Mouse (Mus musculus) MEL (cell line): ENCODE data around the gene Sept5.

Experiments used
- BHLHE40 ChIP-seq: IDR thresholded peaks from 2 replicates; pipeline ENCODE4 v1.6.1; 2012; ENCODE audit warnings: low read depth, mild to moderate bottlenecking, inconsistent platforms, low read length, improper control_type of control experiment, borderline replicate concordance
- CTCF ChIP-seq, 3 experiments: IDR thresholded peaks in 2 of 3; conservative IDR thresholded peaks in 1 of 3; 2 replicates each; pipeline ENCODE4 v1.5.1; 2011 to 2012; ENCODE audit warnings: low read length in 3 of 3, low read depth in 2 of 3, mild to moderate bottlenecking in 2 of 3, improper control_type of control experiment in 1 of 3, inconsistent platforms in 1 of 3, mixed read lengths in 1 of 3, moderate library complexity in 1 of 3; ENCODE audit not compliant: control insufficient read depth in 1 of 3, insufficient read depth in 1 of 3, poor library complexity in 1 of 3, severe bottlenecking in 1 of 3
- EP300 ChIP-seq, 2 experiments: IDR thresholded peaks; 2 replicates each; pipeline ENCODE4 v1.6.1; 2011; ENCODE audit warnings: improper control_type of control experiment in 2 of 2, low read length in 2 of 2, low read depth in 1 of 2, mild to moderate bottlenecking in 1 of 2
- GATA1 ChIP-seq: IDR thresholded peaks from 2 replicates; pipeline ENCODE4 v1.6.1; 2011; ENCODE audit warnings: low read depth, low read length, improper control_type of control experiment
- KAT2A ChIP-seq: conservative IDR thresholded peaks from 2 replicates; pipeline ENCODE4 v1.6.1; 2012; ENCODE audit warnings: low read depth, low read length, improper control_type of control experiment, inconsistent platforms
- MAX ChIP-seq: IDR thresholded peaks from 2 replicates; pipeline ENCODE4 v1.6.1; 2011; ENCODE audit warnings: low read length, improper control_type of control experiment
- POLR2A ChIP-seq, 2 experiments: IDR thresholded peaks; 2 replicates each; pipeline ENCODE4 v1.6.1; 2011 to 2012; ENCODE audit warnings: low read length in 2 of 2, mild to moderate bottlenecking in 2 of 2, control low read depth in 1 of 2, improper control_type of control experiment in 1 of 2, low read depth in 1 of 2, moderate library complexity in 1 of 2; ENCODE audit not compliant: control insufficient read depth in 1 of 2, insufficient read depth in 1 of 2, poor library complexity in 1 of 2
- RCOR1 ChIP-seq: IDR thresholded peaks from 2 replicates; pipeline ENCODE4 v1.6.1; 2012; ENCODE audit warnings: low read depth, mild to moderate bottlenecking, inconsistent platforms, low read length, improper control_type of control experiment
- SIN3A ChIP-seq: IDR thresholded peaks from 2 replicates; pipeline ENCODE4 v1.6.1; 2012; ENCODE audit warnings: low read length, improper control_type of control experiment, inconsistent platforms
- TAL1 ChIP-seq: IDR thresholded peaks from 2 replicates; pipeline ENCODE4 v1.6.1; 2012; ENCODE audit warnings: mild to moderate bottlenecking, inconsistent platforms, low read length, moderate library complexity, mixed read lengths
- TCF12 ChIP-seq: IDR thresholded peaks from 2 replicates; pipeline ENCODE4 v1.6.1; 2014; ENCODE audit warnings: low read depth, mild to moderate bottlenecking, inconsistent platforms, low read length, improper control_type of control experiment, moderate library complexity
- ZC3H11A ChIP-seq: IDR thresholded peaks from 2 replicates; pipeline ENCODE4 v1.6.1; 2012; ENCODE audit warnings: low read depth, mild to moderate bottlenecking, inconsistent platforms, low read length, improper control_type of control experiment

- no peak for TF ChIP-seq BHLHE40
- no peak for TF ChIP-seq POLR2A (IDR thresholded peaks at IDR 0.05; ENCODE audit: control insufficient read depth in 1 of 2, insufficient read depth in 1 of 2, low read depth in 1 of 2, low read length in 2 of 2, poor library complexity in 1 of 2)
- TF ChIP-seq MAX: no peak
- TF ChIP-seq TAL1: no peak
- no peak for TF ChIP-seq ZC3H11A
- no peak for TF ChIP-seq SIN3A
- TF ChIP-seq TCF12: no peak
- no peak for TF ChIP-seq RCOR1
- TF ChIP-seq KAT2A: no peak
- TF ChIP-seq EP300 (IDR thresholded peaks at IDR 0.05; ENCODE audit: low read depth in 1 of 2, low read length in 2 of 2): no peak
- no peak for TF ChIP-seq CTCF (IDR thresholded peaks at IDR 0.05 in 2 of 3, conservative IDR thresholded peaks at IDR 0.05 in 1 of 3; ENCODE audit: control insufficient read depth in 1 of 3, insufficient read depth in 1 of 3, low read depth in 2 of 3, low read length in 3 of 3, poor library complexity in 1 of 3, severe bottlenecking in 1 of 3)
- TF ChIP-seq GATA1: no peak
Observed at GRCm38 (mm10) chr16:18636401-18636800, 6.6 kb upstream of the Sept5 start.
